Mouse (Mus musculus): ENCODE measurements at regions not wholly inside any gene's neighbourhood (a gene's known extent, or its start where the extent isn't known, plus 50 kb on each side); places are given as distances from the start of the nearest gene placed in this dataset.

DNA sequence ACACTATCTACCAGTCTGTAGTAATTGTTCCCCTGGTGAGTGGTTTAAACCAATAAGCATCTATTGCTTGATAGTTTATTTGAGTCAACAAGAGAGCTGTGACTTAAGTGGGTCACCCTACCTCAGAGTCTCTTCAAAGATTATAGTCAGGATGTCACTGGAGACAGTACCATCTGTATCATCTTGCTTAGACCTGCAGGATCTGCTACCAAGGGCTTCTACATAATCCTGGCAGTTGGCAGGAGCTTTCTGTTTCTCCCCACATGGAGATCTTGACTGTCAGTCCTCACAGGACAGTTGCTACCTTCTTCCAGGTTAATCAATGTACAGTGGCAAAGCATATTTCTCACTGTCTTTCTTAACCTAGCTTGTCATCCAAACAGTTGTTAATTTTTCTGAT lies 414.9 kb upstream of the Dcn start:
- DNase-seq (ENCODE audit: low spot score in 2 of 2) = no peak

DNA sequence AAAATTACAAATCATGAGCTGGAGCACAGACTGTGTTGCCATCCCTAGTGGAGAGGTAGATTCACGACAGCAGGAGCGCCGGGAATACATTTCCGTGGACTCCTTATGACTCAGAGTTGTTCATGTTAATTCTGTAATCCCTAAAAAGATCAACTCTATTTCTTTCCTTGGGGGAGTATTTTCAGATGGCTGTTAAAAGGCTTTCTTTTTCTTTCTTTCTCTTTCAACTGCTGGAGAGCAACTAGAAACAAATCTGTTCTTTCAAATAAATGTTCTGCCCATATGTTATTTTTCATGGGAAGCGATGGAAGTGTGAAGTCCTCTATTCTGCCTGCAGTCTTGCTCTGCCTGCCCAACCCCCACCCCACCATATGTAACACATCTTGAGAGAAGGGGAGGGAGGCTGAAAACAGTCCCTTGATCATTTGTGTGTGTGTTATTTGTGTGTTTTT lies 401.4 kb upstream of the Dcn start:
- DNase-seq (ENCODE audit: low spot score in 2 of 2) = peak; percentile 20 to 32

DNA sequence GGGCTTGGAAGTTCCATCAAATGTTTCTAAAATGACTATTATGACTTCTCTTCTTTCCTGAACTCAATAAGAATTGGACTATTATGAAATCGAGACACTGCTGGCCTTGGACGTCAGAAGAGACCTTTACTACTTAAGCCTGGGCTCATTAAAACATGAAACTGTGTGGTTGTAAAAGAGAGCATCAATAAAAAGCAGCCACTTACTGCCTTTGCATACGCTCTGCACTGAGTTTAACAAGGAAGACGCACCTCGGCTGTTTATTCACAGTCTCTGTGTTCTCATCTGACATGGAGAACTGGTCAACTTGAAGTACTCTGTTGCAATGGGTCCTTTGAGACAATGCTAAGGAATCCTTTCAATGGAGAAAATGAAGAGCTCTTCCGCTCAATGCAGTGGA lies 399.8 kb upstream of the Dcn start:
- no peak for DNase-seq (ENCODE audit: low spot score in 2 of 2)

DNA sequence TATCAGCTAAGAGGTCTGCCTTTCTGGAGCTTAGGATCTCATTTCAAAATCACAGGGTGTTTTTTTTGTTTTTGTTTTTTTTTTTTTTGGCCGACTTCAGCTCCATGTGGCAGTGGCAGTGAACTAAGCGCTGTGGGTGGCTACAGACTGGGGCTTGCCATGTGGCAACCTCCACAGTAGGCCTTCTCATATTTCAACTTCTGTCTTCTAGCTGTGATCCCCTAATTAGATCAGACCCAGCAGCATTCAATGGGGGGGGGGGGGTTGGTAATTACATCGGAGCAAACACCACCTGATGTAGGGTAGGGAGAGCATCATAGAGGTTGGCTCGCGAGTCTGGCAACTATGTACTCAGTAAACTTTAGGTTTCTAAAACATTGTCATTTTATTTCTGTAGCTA lies 392.1 kb upstream of the Dcn start:
- DNase-seq (ENCODE audit: low spot score in 2 of 2) = no peak

DNA sequence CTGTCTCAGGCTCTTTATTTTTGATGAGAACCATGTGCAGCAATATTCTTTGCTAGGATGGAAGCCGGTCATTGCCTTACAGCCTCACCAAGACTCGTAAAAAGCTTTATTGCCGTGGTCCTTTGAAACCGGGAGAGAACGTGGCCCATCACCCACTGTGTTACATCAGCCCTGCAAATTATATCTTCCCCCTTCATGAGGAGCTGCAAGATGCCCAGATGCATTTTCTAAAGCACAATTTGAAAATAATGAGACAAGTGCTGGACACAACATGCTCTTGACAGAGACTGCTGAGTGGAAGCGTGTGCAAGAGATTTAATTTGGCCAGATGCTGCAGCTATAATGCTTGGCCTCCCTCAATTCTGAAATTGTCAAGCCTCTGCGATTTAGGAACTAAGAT lies 389.2 kb upstream of the Dcn start:
- no peak for DNase-seq (ENCODE audit: low spot score in 2 of 2)

DNA sequence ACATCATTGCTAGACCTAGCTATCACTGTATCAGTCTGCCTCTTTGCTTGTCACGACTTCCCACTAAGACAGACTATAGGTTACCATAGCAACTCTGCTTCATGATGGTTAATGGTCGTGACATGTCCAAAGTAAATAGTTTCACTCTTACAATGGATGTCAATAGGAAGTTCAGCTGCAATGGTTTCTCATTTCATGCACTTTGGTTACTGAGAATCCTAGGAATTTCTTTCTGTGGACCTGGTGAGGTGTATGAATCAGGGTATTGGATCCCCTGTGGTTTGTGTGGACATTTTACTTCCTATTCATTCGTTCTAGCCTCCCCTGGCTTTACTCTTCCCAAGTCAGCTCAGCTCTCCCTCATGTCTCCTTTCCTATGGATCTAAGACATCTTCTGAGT lies 385.5 kb upstream of the Dcn start:
- DNase-seq (ENCODE audit: low spot score in 2 of 2) = no peak

DNA sequence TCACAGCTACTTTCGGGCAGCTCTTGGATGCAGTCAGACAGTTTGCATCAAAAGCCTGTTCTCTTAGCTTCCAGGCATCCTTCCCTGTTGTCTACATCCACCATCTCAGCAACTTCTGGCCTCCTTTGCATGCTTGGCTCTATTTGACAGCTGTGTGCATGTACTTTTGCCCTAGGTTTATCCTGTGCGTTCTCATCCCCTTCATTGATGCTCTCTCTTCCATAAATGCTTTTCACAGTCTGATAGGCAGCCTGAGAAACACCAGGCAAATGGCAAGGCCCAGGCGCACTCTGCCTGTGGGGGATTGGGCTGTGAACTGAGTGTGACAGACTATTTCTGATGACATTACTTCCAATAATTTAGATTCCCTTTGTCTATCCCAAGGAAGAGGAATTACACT lies 364.9 kb upstream of the Dcn start:
- no peak for DNase-seq (ENCODE audit: low spot score in 2 of 2)

DNA sequence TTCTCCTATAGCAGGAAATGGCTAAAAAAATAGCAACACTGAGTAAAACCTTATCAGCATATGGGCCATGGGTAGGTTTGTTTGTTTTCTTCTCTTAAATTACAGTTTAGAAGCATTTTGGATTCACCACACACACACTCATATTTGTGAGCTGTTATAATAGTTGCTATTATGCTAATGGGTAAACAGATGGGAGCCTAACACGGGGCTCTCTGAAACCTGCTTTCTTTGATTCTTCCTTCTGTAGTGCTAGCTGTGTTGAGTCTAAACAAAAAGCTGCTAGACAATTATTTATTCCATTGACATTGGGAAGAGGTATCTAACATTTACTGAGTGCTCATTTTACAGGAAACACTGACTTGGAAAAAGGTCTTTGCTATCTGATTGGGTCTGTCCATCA lies 356.7 kb upstream of the Dcn start:
- no peak for DNase-seq (ENCODE audit: low spot score in 2 of 2)

DNA sequence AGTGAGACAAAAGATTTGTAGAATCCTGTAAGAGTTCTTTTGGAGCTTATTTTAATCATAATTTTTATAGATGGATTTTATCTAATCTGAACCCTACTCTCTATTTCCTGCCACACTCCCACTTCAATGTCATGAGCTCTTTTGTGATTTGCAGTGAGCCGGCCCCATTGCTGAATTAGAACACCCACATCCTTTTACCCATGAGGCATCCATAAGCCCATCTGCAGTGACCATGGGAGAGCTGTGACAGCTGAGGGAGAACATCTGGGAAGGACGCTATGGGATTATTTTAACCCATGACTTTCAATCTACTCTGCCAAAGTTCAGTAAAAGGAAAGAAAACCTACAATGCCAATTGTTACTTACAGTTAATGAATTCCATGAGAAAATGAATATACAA lies 337.8 kb upstream of the Dcn start:
- DNase-seq (ENCODE audit: low spot score in 2 of 2) = no peak

DNA sequence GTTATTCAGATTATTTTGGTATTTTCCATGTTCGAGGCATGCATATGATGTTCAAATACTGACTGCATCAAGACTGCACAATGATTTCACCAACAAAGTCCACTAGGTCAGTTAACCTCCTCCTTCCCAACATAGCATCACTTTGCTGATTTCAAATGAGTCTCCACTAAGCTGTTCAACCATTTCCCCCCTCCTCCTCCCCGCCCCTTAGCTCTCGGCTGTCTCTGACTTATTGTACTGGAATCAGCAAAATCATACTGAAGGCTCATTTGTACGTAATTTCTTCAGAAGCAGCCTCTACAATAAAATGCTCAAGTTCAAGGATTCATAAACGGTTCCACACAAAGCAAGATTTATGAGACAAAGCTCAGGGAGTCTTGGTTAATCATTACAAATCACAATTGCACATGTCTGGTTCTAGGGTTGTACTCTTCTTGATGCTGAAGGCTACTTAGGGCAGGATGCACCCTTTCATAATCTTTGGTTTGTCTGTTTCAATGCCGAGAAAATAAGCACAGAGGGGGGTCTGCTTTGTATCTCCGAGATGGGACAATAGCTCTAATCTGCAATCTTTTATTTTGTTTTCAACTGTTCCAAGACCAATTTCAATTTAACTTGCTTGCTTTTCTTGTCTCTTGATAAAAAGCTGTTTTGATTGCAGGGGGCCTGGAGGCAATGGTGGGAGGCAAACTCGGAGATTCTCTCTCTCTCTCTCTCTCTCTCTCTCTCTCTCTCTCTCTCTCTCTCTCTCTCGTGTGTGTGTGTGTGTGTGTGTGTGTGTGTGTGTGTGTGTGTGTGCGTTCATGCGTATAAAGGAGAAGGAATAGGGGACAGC lies 320.6 kb upstream of the Dcn start:
- no peak for DNase-seq (ENCODE audit: low spot score in 2 of 2)

DNA sequence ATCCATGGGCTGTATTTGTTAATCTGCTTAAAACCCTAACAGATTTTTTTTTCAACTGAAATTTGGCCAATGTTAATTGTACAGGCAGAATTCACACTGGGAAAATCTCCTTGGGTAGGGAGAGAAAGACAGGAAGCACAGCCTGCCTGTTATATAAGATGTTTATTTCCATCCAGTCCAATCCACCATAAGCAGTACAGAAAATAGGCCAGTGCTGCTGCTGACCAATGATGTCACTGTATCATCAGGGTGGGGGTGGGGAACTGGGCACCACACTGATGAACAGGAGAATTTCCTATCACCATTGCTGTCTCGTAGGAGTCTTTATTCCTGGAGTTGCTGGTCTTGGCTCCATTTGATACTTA lies 320.0 kb upstream of the Dcn start:
- no peak for DNase-seq (ENCODE audit: low spot score in 2 of 2)

DNA sequence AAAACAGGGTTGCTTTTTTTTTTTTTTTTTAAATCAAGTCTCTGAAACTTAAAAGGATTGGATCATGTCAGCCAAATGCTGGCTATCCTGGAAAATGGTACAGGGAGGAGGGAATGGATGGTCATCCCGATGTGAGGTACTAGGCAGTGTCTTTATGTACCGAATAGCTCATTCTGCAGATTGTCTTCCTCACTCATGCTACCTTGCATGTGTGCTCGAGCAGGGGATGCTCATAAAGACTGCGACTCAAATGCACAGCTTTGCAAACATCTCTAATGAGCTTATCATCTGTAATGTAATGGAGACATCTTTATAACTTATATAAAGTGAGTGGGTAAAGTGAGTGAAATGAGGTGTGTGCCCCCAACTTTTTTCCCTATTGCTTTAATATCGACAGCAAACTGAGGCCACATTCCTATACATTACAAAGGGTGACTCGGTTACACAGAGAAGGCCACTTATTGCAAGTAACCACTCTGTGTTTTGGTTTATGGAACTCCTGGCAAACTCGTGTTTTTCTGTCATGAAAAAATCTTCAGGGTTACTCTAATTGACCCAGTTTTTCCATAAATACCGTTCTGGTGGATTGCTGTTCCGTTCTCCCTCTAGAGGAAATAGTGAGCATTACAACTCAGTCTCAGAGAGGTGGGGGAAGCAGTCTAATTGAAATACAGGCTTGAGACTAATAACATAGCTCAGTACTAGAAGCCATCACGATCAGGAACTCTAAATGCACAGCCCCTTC lies 319.4 kb upstream of the Dcn start:
- no peak for DNase-seq (ENCODE audit: low spot score in 2 of 2)

DNA sequence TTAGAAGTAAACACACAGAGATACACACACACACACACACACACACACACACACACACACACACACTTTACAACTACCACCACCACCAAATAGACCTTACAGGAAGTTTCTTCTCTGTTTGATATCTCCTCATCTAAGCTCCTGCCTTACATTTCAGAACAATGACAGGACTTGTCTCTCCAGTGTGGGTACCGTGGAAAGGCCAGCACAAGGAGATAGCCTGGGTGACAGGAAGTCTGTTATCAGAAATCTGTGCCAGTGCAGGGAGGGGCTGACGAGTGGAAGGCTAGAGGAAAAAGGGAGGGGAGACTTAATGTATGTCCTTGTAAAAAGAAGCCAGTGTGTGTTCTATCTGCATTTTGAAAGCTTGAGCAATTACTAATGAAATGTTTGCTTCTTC lies 318.5 kb upstream of the Dcn start:
- no peak for DNase-seq (ENCODE audit: low spot score in 2 of 2)

DNA sequence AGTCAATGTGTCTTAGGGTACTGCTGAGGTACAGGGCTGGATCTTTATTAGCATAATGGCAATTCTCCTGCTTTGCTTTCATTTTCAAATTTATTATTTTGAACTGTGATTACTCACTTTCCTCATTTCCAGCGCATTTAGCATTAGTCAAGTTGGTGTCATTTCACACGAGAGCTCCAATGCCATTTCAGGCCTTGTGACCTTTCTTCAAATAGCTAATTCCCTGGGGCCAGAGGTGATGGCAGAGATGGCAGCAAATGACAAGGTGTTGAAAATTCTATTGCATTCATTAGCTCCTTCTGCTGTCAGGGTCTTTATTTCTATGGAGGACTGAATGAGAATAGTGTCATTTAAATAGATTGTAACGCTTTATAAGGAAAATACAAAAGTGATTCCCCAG lies 300.9 kb upstream of the Dcn start:
- no peak for DNase-seq (ENCODE audit: low spot score in 2 of 2)

DNA sequence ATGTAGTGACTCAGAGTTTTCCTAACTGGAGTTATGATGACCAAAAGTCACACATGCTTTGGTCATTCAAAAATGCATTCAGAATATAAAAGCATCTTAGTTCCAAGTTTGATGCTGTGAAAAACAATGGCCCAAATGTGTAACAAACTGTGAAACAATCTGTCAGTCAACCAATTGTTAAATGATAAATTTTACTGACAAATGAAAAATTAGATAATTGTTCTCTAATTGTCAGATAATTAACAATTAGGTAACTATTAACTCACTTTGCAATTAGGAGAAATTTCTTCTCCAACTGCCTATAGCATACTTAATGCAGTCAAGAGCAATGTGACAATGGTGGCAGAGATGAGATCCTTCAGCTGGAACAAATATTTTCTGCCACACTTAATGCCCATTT lies 289.7 kb upstream of the Dcn start:
- no peak for DNase-seq (ENCODE audit: low spot score in 2 of 2)

DNA sequence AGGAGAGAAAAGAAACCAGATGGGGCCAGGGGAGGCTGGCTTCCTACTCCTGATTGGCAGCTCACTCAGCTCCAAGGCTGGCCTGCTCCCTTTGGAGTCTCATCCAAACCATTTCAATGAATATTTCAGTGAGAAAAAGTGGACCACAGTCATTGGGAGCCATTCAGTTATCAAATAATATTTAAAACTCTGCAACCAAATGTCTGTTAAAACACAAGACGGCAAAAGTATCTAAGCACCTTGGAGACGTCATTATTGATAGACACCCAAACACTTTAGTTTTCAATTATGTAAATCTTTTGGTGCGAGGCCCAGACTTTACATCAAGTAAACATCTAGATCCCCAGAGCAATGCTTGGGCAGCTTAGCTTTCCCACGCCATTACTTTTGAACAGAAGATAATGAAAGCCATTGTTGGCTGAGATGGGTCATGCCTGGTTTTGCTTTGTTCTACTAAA lies 268.1 kb upstream of the Dcn start:
- DNase-seq (ENCODE audit: low spot score in 2 of 2) = no peak

DNA sequence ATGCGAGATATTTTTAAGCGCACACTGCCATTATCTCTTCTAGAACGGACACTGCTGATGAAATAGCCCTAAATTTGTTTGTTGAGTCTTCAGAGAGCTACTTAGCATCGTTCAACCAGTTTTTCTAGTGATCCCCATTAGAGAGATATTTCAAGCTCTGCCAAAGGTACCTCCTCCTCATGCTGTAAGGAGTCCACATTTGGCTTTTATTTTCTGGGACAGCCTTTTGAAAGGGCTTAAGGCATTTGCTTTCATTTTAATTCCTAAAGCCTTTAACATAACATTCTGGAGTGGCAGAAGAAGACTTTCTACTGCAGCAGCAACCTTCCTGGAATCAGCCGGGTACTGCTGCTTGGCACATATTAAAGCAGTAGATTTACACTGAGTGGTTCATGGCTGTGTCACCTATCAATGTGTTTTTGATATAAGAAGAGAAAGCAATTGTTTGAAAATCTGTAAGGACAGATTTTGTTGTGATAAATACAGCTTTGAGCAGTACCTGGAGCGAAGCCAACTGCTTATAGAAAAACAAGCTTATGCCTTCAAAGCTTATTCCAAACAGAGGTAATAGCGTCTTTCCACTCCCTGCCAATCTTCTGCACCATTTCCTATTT lies 267.5 kb upstream of the Dcn start:
- no peak for DNase-seq (ENCODE audit: low spot score in 2 of 2)

DNA sequence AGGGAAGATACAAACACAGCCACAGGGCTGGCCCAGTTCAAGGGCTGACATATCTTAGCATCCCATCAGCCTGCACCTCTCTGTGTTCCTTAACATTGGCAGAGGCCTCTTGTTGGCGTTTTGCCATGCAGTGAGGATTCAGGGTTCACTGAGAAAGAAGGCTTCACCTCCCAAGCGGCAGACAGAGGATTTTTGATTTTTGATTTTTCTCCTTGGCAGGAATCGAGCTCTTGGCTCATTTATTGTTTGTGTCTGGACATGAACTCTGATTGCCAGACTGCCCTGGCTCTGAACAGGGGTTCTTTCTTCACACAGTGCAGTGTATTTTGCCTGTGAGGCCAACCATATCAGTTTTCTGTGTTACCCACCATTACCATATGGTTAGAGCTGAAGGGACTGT lies 259.9 kb upstream of the Dcn start:
- DNase-seq (ENCODE audit: low spot score in 2 of 2) = peak in 1 of 2 experiments; percentile 3

DNA sequence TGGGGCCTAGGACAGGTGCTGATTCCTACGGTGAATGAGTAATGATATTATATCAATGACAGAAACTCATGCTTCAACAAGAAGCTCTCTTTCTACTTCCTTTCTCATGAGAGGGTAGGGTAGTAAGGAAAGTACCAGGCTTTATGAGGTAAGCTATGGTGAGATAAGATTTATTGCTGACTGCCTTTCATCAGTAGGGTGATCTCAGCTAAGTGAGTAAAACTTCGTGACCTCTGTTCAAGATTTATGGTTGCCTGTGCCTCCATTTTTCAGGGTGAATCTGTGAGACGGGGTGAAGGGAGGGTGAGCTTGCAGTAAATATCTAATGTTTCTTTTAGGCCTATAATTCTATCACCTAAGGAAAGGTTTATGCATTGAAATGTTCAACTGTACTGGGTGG lies 259.0 kb upstream of the Dcn start:
- no peak for DNase-seq (ENCODE audit: low spot score in 2 of 2)

DNA sequence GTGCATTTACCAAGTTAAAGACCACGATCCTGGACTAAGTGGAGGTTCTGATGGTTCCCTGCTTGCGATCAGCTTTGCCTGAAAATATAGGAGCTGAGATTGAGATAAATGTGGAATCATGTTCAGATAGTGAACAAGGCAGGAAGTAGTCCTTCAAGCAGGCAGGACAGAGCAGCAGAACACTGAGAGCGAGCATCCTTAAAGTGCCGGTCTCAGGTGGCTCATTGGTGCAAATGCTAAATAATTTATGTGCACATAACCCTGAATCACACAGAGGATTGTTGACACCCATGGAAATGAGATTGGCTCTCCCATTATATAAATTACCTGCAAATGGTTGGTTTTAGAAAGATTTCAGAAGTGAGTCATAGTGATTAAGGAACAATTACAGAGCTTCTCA lies 243.8 kb upstream of the Dcn start:
- no peak for DNase-seq (ENCODE audit: low spot score in 2 of 2)

DNA sequence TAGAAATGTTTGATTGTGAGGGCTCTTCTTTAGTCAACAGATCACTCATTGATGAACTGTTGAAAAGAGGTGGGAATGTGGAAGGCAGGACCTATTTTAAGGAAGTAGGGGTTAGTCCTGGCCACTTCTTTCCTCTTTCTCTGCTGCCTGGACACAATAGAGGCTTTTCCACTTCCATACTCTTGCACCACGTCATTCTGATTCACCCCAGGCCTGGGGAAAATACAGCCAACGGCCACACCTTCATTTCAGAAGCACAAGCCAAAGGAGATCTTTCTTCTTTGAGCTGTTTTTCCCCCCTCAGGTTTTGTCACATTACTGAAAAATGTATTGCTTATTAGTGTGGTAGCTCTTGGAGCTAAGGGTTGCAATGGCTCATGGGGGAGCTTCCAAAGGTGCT lies 237.9 kb upstream of the Dcn start:
- no peak for DNase-seq (ENCODE audit: low spot score in 2 of 2)

DNA sequence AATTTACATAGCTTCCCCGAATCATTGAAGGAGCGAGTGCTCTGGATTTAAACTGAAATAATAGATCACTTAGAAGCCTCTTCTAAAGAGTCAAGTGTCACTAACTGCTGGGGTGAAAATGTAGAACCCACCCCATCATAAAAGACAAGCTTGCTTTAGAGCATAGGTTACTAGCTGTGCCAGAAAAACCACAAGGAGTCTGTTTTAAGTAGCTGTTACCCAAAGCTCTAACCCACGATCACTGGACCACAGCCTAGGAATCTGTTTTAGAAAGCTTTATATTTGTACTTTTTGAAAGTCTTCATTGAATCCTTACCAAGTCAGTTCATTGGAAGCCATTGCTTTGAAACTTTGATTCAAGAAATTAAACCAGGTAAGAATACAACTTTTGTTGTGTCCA lies 233.7 kb upstream of the Dcn start:
- DNase-seq (ENCODE audit: low spot score in 2 of 2) = no peak

DNA sequence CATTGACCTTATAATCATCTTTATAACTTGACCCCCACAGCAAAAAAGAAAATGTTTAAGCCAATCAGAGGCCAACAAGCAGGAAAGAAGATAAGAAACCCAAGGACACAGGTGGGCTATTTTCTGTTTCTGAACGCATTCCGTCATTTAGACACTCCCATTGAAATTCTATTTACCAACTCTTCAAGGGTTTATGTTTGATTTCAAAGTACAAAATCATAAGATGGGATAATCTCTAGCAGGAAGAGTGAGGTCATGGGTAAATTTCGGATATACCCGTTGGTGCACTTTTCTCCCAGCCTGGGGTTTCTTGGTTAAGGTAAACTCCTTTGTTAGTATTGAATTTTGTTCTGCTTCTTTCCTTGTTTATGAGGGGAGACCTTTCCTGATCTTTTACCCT lies 230.9 kb upstream of the Dcn start:
- DNase-seq (ENCODE audit: low spot score in 2 of 2) = no peak
